Mouse (Mus musculus): ENCODE results near the gene Tex13c1. TPM values are rescaled to one million over a fixed set of nuclear protein-coding genes. Genes with fewer than 3 reads are reported as not detected.

The Tex13c1 gene
- polyA plus RNA-seq (2015; fragmentation: Nextera tagmentation; extraction: Ambion mirVana): not detected in 2 replicates

DNA sequence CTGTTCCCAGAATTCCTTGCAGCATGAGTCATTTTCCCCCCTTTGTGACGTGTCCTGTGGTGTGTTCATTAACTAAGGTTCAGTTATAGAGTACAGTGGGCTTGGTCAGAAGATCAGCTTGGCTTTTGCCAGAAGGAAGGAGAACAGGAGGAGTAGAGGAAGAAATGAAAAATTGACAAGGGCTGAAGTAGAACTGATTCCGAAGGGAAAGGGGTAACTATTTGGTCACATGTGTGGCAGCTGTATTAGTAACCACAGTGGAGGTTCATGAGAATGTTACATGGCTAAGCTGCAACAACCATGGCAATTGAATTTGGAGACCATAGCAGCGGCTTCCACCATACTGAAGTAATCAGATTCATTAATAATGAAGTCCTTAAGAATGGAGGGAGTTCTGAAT is at the start of gene Tex13c1:
TSS of gene Tex13c1 (plus strand) at position 301 of the 400 bp plus-strand sequence.
- no peak for ATAC-seq
- H3K4me1 ChIP-seq (ENCODE audit: control insufficient read depth, insufficient read depth, low read depth, low read length): no peaks in the 10 kb centered on the region
- H3K36me3 ChIP-seq (ENCODE audit: control insufficient read depth, insufficient read depth, low read length): no peaks in the 10 kb centered on the region

More for the DNA sequence above, at the start of gene Tex13c1:
- H3K4me3 ChIP-seq (ENCODE audit: low read length): no peak within 1 kb of the TSS
- no peak within 1 kb of the TSS for H3K9ac ChIP-seq (ENCODE audit: low read depth, low read length)
- no peaks in the 10 kb centered on the region for H3K9me3 ChIP-seq (ENCODE audit: control insufficient read depth, low read length)
- WGBS: 88% methylated on average over 3 of the region's 3 CpGs
- H3K27me3 ChIP-seq (replicated peaks; ENCODE audit: control insufficient read depth, insufficient read depth, low read length): no peaks in the 10 kb centered on the region
- no peak within 1 kb of the TSS for H3K4me2 ChIP-seq (ENCODE audit: low read length)
- H3K27ac ChIP-seq (ENCODE audit: low read depth, low read length): no peak within 1 kb of the TSS

Other genes with a start within 250 kb of the Tex13c1 start
- 31.7 and 35.7 TPM in 2 replicates for gene Tenm1, start 162.0 kb upstream of the Tex13c1 start, polyA plus RNA-seq (2015; fragmentation: Nextera tagmentation; extraction: Ambion mirVana)